ENCODE assay signal across 15 mouse cellular contexts in the genomic region with DNA sequence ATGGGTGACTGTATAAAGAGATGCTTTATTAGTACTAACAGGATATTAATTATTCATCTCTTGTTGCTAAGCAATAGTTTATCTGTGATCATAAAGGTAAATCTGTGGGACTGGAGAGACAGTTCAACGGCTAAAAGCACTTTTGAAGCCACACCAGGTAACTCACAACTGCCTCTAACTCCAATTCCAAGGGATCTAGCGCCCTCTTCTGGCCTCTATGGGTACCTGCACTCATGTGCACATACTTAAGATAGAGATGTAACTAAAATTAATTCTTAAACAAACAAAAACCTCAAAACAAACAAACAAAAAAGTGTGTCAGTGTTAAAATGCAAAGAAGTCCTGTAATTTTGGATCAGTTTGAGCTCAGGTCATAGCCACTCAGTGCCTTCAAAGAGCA.
DNase-seq lines count a peak whose midpoint lies in the region; ATAC-seq and TF ChIP-seq lines count a peak whose summit lies in the region.
"Had no signal": no experiment of that assay in that cellular context is flagged by ENCODE, and none has a peak within 500 bp of the region (broad histone marks: within the 10 kb centered on the region; RNA-seq: fewer than 3 reads in every experiment).

No protein-coding gene starts in this region.

- peak; percentile 10 for DNase-seq in embryo, embryonic 10.5 days (ENCODE audit: low spot score)
- DNase-seq in embryo, embryonic 11 days: no peak
- DNase-seq in layer of hippocampus, adult 2 months (ENCODE audit: low spot score in 2 of 2): no peak
- no peak for DNase-seq in layer of hippocampus, postnatal 36 days
- peak; percentile 17 for DNase-seq in testis, postnatal 14 days (ENCODE audit: low spot score)
- DNase-seq in testis, postnatal 10 days (ENCODE audit: low spot score): no peak
- DNase-seq in splenic B cell, adult 2 months (ENCODE audit: low read depth, low spot score): peak; percentile 6
- DNase-seq: B cell, adult 2 months; cerebellum, adult 18-20 months; heart, postnatal 14 days; kidney, adult 9 months had no signal

- H3K36me3 ChIP-seq in splenic B cell, adult 2 months (ENCODE audit: control insufficient read depth, insufficient read depth, low read length, poor library complexity, severe bottlenecking): no peaks in the 10 kb centered on the region
- H3K36me3 ChIP-seq: hindbrain, embryonic 15.5 days; limb, embryonic 12.5 days had no signal

- H3K27me3 ChIP-seq in splenic B cell, adult 2 months (ENCODE audit: control insufficient read depth, insufficient read depth, low read length, poor library complexity, severe bottlenecking): no peaks in the 10 kb centered on the region
- H3K27me3 ChIP-seq: hindbrain, embryonic 15.5 days; limb, embryonic 12.5 days; megakaryocyte, embryonic 14.5 days had no signal

- H3K4me3 ChIP-seq in layer of hippocampus, adult 2 months: no peak overlapping the region
- H3K4me3 ChIP-seq: hindbrain, embryonic 15.5 days; limb, embryonic 12.5 days; megakaryocyte, embryonic 14.5 days had no signal

- TF ChIP-seq CTCF in layer of hippocampus, adult 2 months (conservative IDR thresholded peaks at IDR 0.05): peak; percentile 64

- ATAC-seq in monocyte, adult 5-6 weeks (replicated peaks; ENCODE audit: insufficient number of reproducible peaks, low FRiP score, low TSS enrichment, poor library complexity, severe bottlenecking): no peak

- H3K27ac ChIP-seq in layer of hippocampus, adult 2 months: no peak overlapping the region
- H3K27ac ChIP-seq: hindbrain, embryonic 15.5 days; limb, embryonic 12.5 days had no signal

Comparison
In these comparisons a context has a peak if more than half of its experiments do, and no peak if none do; other contexts are left out.
1. DNase-seq: peak in embryo, embryonic 10.5 days (single experiment), testis, postnatal 14 days (single experiment) and splenic B cell, adult 2 months (single experiment); none in embryo, embryonic 11 days (single experiment), layer of hippocampus, adult 2 months (0 of 2), layer of hippocampus, postnatal 36 days (0 of 2) and testis, postnatal 10 days (single experiment).